In genomic region chr4:136878171-136878570, GRCm38 (mm10) we compare ENCODE assay signal across 13 mouse cellular contexts. TPM values are rescaled to one million over a fixed set of nuclear protein-coding genes. Genes with fewer than 3 reads are reported as not detected.
DNase-seq lines count a peak whose midpoint lies in the region; ATAC-seq and TF ChIP-seq lines count a peak whose summit lies in the region.
"Had no signal": no experiment of that assay in that cellular context is flagged by ENCODE, and none has a peak within 500 bp of the region (broad histone marks: within the 10 kb centered on the region; RNA-seq: fewer than 3 reads in every experiment).

No protein-coding gene starts in this region.

- no peaks in the 10 kb centered on the region for H3K4me1 ChIP-seq in hindbrain, postnatal 0 days (ENCODE audit: insufficient read depth, low read length)
- no peaks in the 10 kb centered on the region for H3K4me1 ChIP-seq in hindbrain, embryonic 11.5 days (replicated peaks; ENCODE audit: control insufficient read depth, insufficient read depth, low read length)
- H3K4me1 ChIP-seq in midbrain, embryonic 14.5 days (ENCODE audit: control insufficient read depth, insufficient read depth, low read length) = no peaks in the 10 kb centered on the region
- H3K4me1 ChIP-seq in midbrain, embryonic 16.5 days (ENCODE audit: control insufficient read depth, insufficient read depth, low read length) = no peaks in the 10 kb centered on the region
- H3K4me1 ChIP-seq: forebrain, embryonic 15.5 days; heart, embryonic 10.5 days had no signal

- peak; percentile 35; the same call in 1 of the 2 replicates for ATAC-seq in hindbrain, postnatal 0 days
- no peak for ATAC-seq in hindbrain, embryonic 11.5 days (ENCODE audit: low FRiP score)
- ATAC-seq in midbrain, embryonic 14.5 days (ENCODE audit: low FRiP score, low TSS enrichment) = no peak
- no peak for ATAC-seq in midbrain, embryonic 16.5 days
- ATAC-seq: forebrain, embryonic 15.5 days had no signal

- no peak overlapping the region for H3K4me3 ChIP-seq in hindbrain, postnatal 0 days (ENCODE audit: low read length)
- no peak overlapping the region for H3K4me3 ChIP-seq in hindbrain, embryonic 11.5 days (ENCODE audit: low read depth, low read length)
- H3K4me3 ChIP-seq in midbrain, embryonic 14.5 days (replicated peaks; ENCODE audit: low read depth, low read length) = no peak overlapping the region
- H3K4me3 ChIP-seq in midbrain, embryonic 16.5 days (ENCODE audit: low read depth, low read length) = no peak overlapping the region
- H3K4me3 ChIP-seq: forebrain, embryonic 15.5 days; heart, embryonic 10.5 days had no signal

- H3K27me3 ChIP-seq in hindbrain, postnatal 0 days (ENCODE audit: insufficient read depth, low read length) = no peaks in the 10 kb centered on the region
- no peaks in the 10 kb centered on the region for H3K27me3 ChIP-seq in hindbrain, embryonic 11.5 days (ENCODE audit: control insufficient read depth, insufficient read depth, low read length)
- H3K27me3 ChIP-seq in midbrain, embryonic 14.5 days (ENCODE audit: control insufficient read depth, insufficient read depth, low read length) = no peaks in the 10 kb centered on the region
- H3K27me3 ChIP-seq in midbrain, embryonic 16.5 days (ENCODE audit: control insufficient read depth, insufficient read depth, low read depth, low read length) = no peaks in the 10 kb centered on the region
- H3K27me3 ChIP-seq: forebrain, embryonic 15.5 days had no signal

- no peaks in the 10 kb centered on the region for H3K9me3 ChIP-seq in hindbrain, postnatal 0 days (ENCODE audit: low read length)
- H3K9me3 ChIP-seq in hindbrain, embryonic 11.5 days (ENCODE audit: control insufficient read depth, low read length) = no peaks in the 10 kb centered on the region
- H3K9me3 ChIP-seq in midbrain, embryonic 14.5 days (ENCODE audit: control insufficient read depth, low read length) = no peaks in the 10 kb centered on the region
- no peaks in the 10 kb centered on the region for H3K9me3 ChIP-seq in midbrain, embryonic 16.5 days (replicated peaks; ENCODE audit: control insufficient read depth, low read length, poor library complexity, severe bottlenecking)
- H3K9me3 ChIP-seq: forebrain, embryonic 15.5 days; heart, embryonic 10.5 days had no signal

- no peak for TF ChIP-seq CTCF in hindbrain, postnatal 0 days (IDR thresholded peaks at IDR 0.05; ENCODE audit: low read depth)

- H3K36me3 ChIP-seq in hindbrain, postnatal 0 days (ENCODE audit: insufficient read depth, low read length) = no peaks in the 10 kb centered on the region
- no peaks in the 10 kb centered on the region for H3K36me3 ChIP-seq in hindbrain, embryonic 11.5 days (ENCODE audit: control insufficient read depth, insufficient read depth, low read length)
- H3K36me3 ChIP-seq in midbrain, embryonic 14.5 days (ENCODE audit: control insufficient read depth, insufficient read depth, low read length) = no peaks in the 10 kb centered on the region
- H3K36me3 ChIP-seq in midbrain, embryonic 16.5 days (ENCODE audit: control insufficient read depth, insufficient read depth, low read length) = no peaks in the 10 kb centered on the region
- H3K36me3 ChIP-seq: forebrain, embryonic 15.5 days; heart, embryonic 10.5 days had no signal

- no peak for DNase-seq in hindbrain, postnatal 0 days (ENCODE audit: low spot score)
- DNase-seq in hindbrain, embryonic 11.5 days (ENCODE audit: low spot score) = no peak
- DNase-seq in midbrain, embryonic 14.5 days = peak; percentile 29
- DNase-seq in R1 (ENCODE audit: low read depth, low spot score) = peak; percentile 94
- peak; percentile 47 for DNase-seq in testis, postnatal 14 days (ENCODE audit: low spot score)
- DNase-seq in cerebellum, adult 9-11 months = no peak
- DNase-seq: gastrocnemius, postnatal 10 days; layer of hippocampus, postnatal 36 days; thymus, postnatal 36 days had no signal

- H3K9ac ChIP-seq in hindbrain, postnatal 0 days (replicated peaks; ENCODE audit: low read length) = no peak overlapping the region
- no peak overlapping the region for H3K9ac ChIP-seq in hindbrain, embryonic 11.5 days (ENCODE audit: low read depth, low read length)
- no peak overlapping the region for H3K9ac ChIP-seq in midbrain, embryonic 14.5 days (replicated peaks; ENCODE audit: low read length)
- no peak overlapping the region for H3K9ac ChIP-seq in midbrain, embryonic 16.5 days (ENCODE audit: low read depth, low read length)
- H3K9ac ChIP-seq: forebrain, embryonic 15.5 days had no signal

- H3K27ac ChIP-seq in hindbrain, postnatal 0 days = no peak overlapping the region
- H3K27ac ChIP-seq in hindbrain, embryonic 11.5 days (ENCODE audit: low read depth, low read length) = no peak overlapping the region
- no peak overlapping the region for H3K27ac ChIP-seq in midbrain, embryonic 14.5 days (replicated peaks; ENCODE audit: low read depth, low read length)
- H3K27ac ChIP-seq in midbrain, embryonic 16.5 days (ENCODE audit: low read length) = no peak overlapping the region
- H3K27ac ChIP-seq: forebrain, embryonic 15.5 days; heart, embryonic 10.5 days had no signal

- H3K4me2 ChIP-seq in hindbrain, postnatal 0 days (ENCODE audit: low read depth, low read length) = no peak overlapping the region
- H3K4me2 ChIP-seq in hindbrain, embryonic 11.5 days (replicated peaks; ENCODE audit: low read depth, low read length) = no peak overlapping the region
- no peak overlapping the region for H3K4me2 ChIP-seq in midbrain, embryonic 14.5 days (ENCODE audit: low read length)
- H3K4me2 ChIP-seq in midbrain, embryonic 16.5 days (ENCODE audit: low read length) = no peak overlapping the region
- H3K4me2 ChIP-seq: forebrain, embryonic 15.5 days; liver, embryonic 11.5 days had no signal

- 54% methylated on average over 8 of the region's 8 CpGs for WGBS in hindbrain, postnatal 0 days
- WGBS in hindbrain, embryonic 11.5 days = 45% methylated on average over 8 of the region's 8 CpGs
- 48% methylated on average over 8 of the region's 8 CpGs for WGBS in midbrain, embryonic 14.5 days
- 56% methylated on average over 8 of the region's 8 CpGs for WGBS in midbrain, embryonic 16.5 days

RNA-seq across cellular contexts. Expression of gene C1qb, which starts 7.8 kb away (rescaled TPM):
- total RNA-seq in hindbrain, postnatal 0 days (2014; rRNA removed) = 65.5 and 72.0 TPM in 2 replicates
- polyA plus RNA-seq in hindbrain, postnatal 0 days (2015; fragmentation: Nextera tagmentation; extraction: Ambion mirVana) = 75.8 and 79.7 TPM in 2 replicates
- polyA plus RNA-seq in hindbrain, embryonic 11.5 days (2014; fragmentation: Nextera tagmentation; extraction: Ambion mirVana) = 34.4 and 40.3 TPM in 2 replicates
- polyA plus RNA-seq in midbrain, embryonic 14.5 days (2014; fragmentation: Nextera tagmentation; extraction: Ambion mirVana) = 19.1 and 40.0 TPM in 2 replicates
- polyA plus RNA-seq in midbrain, embryonic 16.5 days (2015; fragmentation: Nextera tagmentation; extraction: Ambion mirVana) = 29.3 and 40.8 TPM in 2 replicates

RNA-seq across cellular contexts. Expression of gene C1qc, which starts 14.7 kb away (rescaled TPM):
- 71.8 and 90.1 TPM in 2 replicates for total RNA-seq in hindbrain, postnatal 0 days (2014; rRNA removed)
- polyA plus RNA-seq in hindbrain, postnatal 0 days (2015; fragmentation: Nextera tagmentation; extraction: Ambion mirVana) = 47.1 and 48.3 TPM in 2 replicates
- 17.7 and 19.2 TPM in 2 replicates for polyA plus RNA-seq in hindbrain, embryonic 11.5 days (2014; fragmentation: Nextera tagmentation; extraction: Ambion mirVana)
- 11.0 and 19.3 TPM in 2 replicates for polyA plus RNA-seq in midbrain, embryonic 14.5 days (2014; fragmentation: Nextera tagmentation; extraction: Ambion mirVana)
- 13.9 and 20.8 TPM in 2 replicates for polyA plus RNA-seq in midbrain, embryonic 16.5 days (2015; fragmentation: Nextera tagmentation; extraction: Ambion mirVana)

RNA-seq across cellular contexts. Expression of gene C1qa, which starts 20.4 kb away (rescaled TPM):
- 49.6 and 55.4 TPM in 2 replicates for total RNA-seq in hindbrain, postnatal 0 days (2014; rRNA removed)
- 48.4 and 49.9 TPM in 2 replicates for polyA plus RNA-seq in hindbrain, postnatal 0 days (2015; fragmentation: Nextera tagmentation; extraction: Ambion mirVana)
- 14.3 and 15.2 TPM in 2 replicates for polyA plus RNA-seq in hindbrain, embryonic 11.5 days (2014; fragmentation: Nextera tagmentation; extraction: Ambion mirVana)
- 12.7 and 23.0 TPM in 2 replicates for polyA plus RNA-seq in midbrain, embryonic 14.5 days (2014; fragmentation: Nextera tagmentation; extraction: Ambion mirVana)
- 22.9 and 26.3 TPM in 2 replicates for polyA plus RNA-seq in midbrain, embryonic 16.5 days (2015; fragmentation: Nextera tagmentation; extraction: Ambion mirVana)

RNA-seq across cellular contexts. Expression of gene Ephb2, which starts 42.4 kb away (rescaled TPM):
- 136 and 150 TPM in 2 replicates for total RNA-seq in hindbrain, postnatal 0 days (2014; rRNA removed)
- polyA plus RNA-seq in hindbrain, postnatal 0 days (2015; fragmentation: Nextera tagmentation; extraction: Ambion mirVana) = 12.6 and 13.0 TPM in 2 replicates
- 18.5 and 20.1 TPM in 2 replicates for polyA plus RNA-seq in hindbrain, embryonic 11.5 days (2014; fragmentation: Nextera tagmentation; extraction: Ambion mirVana)
- polyA plus RNA-seq in midbrain, embryonic 14.5 days (2014; fragmentation: Nextera tagmentation; extraction: Ambion mirVana) = 27.6 and 32.8 TPM in 2 replicates
- 13.1 and 17.5 TPM in 2 replicates for polyA plus RNA-seq in midbrain, embryonic 16.5 days (2015; fragmentation: Nextera tagmentation; extraction: Ambion mirVana)

Comparison
In these comparisons a context has a peak if more than half of its experiments do, and no peak if none do; other contexts are left out.
1. DNase-seq: peak in midbrain, embryonic 14.5 days (single experiment), R1 (single experiment) and testis, postnatal 14 days (single experiment); none in hindbrain, postnatal 0 days (single experiment), hindbrain, embryonic 11.5 days (single experiment) and cerebellum, adult 9-11 months (single experiment).